Mouse (Mus musculus) layer of hippocampus, adult 8-10 months (tissue): ENCODE results near the gene Rmdn3. TPM values are rescaled to one million over a fixed set of nuclear protein-coding genes. Genes with fewer than 3 reads are reported as not detected.

Source experiments
- DNase-seq, 2 experiments: peaks; one replicate each; pipeline ENCODE4 v3.0.0; 2022; ENCODE audit warnings: low spot score in 2 of 2
- total RNA-seq, 4 experiments: library from RNA; stranded (reverse); gene quantifications; 2 replicates each; pipeline ENCODE4 v1.2.4; 2022

The Rmdn3 gene
- total RNA-seq, 4 experiments from 2014 or later, result 49.4 to 59.7 (median 52.5) TPM

DNA sequence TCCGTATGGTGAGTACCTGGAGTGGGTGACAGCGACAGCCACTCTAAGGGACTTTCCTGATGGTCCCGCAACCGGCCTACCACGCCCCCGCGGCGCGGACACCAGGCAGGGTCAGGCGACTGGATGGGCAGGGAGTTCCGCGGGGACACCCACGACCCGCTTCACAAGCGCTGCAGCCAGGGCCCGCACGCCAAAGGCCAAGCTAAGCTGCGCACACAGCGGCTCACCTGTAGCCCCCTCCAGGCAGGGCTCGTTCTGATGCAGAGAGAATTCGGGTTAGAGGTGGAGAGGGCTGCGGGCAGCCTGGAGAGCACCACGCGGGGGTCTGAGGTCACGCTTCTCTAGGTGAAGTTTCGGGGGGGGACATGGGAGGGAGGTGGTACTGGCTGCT, 11.0 kb upstream of the Rmdn3 start:
- DNase-seq, result no peak

DNA sequence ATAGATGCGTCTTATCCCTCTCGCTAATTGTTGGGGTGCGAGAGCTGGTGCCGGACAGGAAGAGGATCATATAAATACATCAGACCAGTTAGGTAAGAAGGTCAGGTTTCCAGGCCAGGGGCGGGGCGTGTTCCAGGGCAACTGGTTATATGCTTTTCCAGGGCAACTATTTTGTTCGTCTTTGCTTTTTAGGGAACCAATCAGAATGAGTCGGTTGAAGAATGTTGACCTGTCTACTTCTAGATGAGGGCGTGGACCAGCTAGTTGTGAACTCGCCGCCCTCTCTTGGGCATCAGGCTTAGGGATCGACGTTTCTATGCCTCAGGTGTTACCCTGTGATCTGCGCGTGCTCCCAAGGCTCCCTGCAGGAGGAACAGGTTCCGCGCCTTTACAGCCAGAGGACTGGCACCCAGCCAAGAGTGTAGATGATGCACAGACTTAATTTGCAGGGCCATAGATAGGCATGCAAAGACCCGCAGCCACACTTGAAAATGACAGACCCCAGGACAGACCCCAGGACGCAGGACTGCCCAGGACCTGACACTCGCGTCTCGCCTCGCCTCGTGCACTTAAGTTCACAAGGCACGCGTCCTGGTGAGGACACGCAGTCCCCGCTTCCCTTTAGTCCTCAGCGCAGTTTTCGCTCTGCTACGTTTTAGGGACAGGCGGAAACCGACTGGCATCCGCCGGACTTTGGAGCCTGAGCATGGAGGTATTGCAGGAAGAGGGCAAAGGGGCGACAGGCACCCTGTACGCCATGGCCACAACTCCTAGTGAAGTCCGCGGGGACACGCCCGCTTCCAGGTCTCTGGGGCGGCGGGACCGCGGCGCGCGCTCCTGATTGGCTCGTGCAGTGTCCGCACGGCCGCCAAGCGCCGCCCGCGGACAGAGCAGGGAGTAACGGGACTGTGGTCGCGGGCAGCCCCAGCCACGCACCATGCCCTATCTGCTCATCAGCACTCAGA, 10.3 kb upstream of the Rmdn3 start, which contains the start of gene Gchfr:
Gchfr (plus strand) TSS at position 873 of the 965 bp plus-strand sequence.
- DNase-seq, result no peak

- DNase-seq, result no peak
Measured at GRCm38 (mm10) chr2:119165401-119165800, 8.6 kb upstream of the Rmdn3 start.

DNA sequence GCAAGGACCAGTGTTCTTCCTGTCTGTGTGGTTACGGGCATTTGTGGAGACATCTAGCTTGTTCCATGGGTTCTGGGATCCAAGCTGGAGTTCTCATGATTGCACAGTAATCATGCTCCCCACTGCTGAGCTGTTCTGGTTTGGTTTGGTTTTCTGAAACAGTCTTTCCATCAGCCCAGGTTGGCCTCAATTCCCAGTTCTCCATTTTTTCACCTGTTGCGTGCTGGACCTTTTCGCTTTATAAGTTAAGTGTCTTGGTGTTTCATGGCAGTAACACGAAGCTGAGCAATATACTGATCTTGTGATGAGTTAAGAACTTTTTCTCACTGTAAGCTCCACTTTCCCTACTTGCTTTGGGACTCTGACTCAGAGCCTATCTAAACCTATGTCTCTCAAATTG, 7.2 kb upstream of the Rmdn3 start:
- no peak for DNase-seq

DNA sequence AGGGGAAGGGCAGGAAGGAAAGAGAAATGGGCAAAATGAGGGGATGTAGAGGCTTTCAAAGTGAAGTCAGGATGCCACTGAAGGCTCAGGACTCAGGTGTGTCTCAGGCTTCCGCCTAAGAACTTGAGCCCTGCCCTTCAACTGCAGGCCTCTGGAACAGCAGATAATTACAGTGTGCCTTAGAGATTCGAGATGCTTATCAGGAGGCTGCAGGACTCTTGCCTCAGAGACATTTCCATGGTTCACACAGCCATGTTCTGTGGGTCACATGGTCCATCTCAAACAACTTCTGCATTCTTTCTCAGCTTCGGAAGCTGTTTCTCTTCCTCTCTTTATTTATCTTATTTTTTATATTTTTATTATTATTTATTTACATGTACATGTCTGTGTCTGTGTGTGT, 6.3 kb upstream of the Rmdn3 start:
- no peak for DNase-seq

- DNase-seq, result no peak
Measured at GRCm38 (mm10) chr2:119161247-119161646, 4.4 kb upstream of the Rmdn3 start.

GRCm38 (mm10) chr2:119157836-119158235, 1.0 kb upstream of the Rmdn3 start:
- no peak for DNase-seq

GRCm38 (mm10) chr2:119156081-119156680, 653 bp downstream of the Rmdn3 start:
- no peak for DNase-seq

GRCm38 (mm10) chr2:119155388-119155787, 1.4 kb downstream of the Rmdn3 start:
- no peak for DNase-seq

DNA sequence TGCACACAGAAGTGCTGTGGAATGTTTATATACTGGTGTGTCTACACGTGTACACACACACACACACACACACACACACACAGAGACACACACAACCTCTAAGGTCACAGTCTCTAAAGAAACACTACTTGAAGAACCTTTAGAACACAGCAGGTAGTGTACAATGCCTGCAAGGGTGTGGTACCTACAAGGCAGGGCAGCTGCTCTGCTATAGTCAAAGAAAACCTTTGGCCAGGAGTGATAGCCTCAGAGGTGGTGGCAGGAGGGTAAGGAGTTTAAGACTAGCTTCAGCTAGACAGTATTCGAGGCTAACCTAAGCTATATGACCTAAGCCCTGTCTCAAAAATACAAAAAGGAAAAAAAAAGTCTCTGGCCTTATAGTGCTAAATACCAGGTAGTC, 2.2 kb downstream of the Rmdn3 start:
- no peak for DNase-seq

GRCm38 (mm10) chr2:119152255-119152654, 4.6 kb downstream of the Rmdn3 start:
- DNase-seq, result no peak

DNA sequence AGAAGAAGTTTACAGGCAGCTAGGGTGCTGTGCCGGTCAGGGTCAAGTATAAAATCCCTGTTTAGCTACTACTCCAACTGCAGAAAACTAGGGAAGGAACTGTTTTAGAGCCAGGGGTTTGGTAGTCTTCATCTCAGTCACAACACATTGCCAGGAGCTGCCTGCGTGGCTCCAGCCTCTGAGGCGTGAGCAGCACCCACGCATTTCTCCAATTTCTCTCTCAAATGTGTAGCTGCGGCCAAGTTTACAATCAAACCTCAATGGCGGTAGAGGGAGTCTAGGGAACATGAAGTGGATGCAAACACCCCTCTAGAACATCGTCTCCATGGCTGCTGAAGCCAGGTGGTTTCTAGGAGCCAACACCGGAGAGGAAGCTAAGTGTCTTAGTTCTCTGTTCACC, 9.1 kb downstream of the Rmdn3 start:
- no peak for DNase-seq

DNA sequence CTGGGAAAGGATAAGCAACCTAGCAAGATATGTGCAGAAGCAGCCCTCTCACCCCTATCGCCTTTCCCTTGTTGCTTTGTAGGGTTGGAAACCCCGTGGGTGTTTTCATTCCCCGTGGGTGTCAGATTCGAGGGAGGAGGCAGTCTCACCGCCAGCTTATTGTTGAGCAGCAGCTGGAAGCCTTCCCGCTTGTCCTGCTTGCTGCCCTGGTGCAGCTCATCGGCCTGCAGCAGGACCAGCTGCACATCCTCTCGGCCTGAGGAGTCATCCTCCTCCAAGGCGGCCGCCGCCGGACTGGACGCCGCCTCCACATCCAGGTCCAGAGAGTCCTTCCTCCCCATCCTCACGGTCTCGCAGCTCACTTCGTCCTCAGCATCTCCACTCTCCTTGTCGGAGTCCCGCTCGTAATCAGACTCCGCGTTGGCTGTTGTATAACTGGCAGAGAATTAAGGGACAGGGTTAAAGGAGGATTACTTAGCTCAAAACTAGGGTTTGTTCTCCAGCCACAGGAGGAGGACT, 9.6 kb downstream of the Rmdn3 start:
- no peak for DNase-seq

DNA sequence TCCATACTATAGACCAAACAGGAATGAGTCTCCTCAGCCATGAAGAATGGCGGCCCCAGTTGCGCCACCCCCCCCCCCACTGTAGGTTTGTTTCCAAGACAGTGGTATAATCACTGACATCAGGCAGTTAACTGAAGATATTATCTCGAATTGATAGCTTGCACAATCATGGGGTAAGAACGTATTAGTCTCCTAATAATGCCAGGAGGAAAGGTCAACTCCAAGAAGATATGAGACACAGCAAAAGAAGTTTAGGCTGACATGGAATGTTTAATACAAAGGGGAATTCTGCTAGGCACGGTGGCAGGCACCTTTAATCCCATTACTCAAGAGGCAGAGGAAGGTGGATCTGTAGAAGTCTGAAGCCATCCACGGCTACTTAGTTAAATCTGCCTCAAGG, 10.4 kb downstream of the Rmdn3 start:
- DNase-seq, result no peak

DNA sequence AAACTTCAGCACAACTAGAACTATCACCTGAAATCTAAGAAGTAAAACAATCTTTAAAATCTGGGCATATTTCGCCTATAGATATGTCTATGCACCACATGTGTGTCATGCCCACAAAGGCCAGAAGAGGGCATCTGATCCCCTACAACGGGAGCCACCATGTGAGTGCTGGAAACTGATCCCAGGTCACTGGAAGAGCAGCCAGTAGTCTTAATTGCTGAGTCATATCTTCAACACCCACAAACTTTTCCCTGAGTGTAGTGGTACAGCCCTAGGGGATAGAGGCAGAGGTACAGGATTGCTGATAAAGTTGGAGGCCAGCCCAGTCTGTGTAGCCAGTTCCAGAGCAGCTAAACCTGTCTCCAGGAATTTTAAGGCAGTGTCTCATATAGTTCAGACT, 11.6 kb downstream of the Rmdn3 start:
- DNase-seq, result no peak

DNA sequence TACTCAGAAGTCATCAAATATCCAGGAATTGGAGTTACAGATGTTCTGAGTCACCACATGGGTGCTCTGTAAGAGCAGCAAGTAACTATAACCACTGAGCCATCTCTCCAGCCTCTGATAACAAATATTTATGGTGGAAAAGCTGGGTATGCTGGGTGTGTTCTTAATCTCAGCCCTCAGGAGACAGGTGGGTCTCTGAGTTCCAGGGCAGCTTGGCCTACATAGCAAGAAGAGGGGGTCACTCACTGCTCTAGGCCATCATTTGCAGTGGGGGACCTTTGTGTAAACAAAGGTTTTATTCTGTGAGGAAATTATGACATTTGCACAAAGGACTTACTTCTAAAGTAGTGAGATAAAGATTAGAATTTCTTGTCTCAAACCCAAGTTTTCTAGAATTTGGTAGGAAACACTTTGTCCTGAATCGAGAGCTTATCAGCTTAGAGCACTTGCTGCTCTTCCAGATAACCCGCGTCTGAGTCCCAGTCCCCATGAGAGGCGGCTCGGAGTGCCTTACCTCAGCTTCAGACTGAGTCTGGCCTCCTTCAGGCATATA, 20.4 kb downstream of the Rmdn3 start:
- DNase-seq, result no peak

DNA sequence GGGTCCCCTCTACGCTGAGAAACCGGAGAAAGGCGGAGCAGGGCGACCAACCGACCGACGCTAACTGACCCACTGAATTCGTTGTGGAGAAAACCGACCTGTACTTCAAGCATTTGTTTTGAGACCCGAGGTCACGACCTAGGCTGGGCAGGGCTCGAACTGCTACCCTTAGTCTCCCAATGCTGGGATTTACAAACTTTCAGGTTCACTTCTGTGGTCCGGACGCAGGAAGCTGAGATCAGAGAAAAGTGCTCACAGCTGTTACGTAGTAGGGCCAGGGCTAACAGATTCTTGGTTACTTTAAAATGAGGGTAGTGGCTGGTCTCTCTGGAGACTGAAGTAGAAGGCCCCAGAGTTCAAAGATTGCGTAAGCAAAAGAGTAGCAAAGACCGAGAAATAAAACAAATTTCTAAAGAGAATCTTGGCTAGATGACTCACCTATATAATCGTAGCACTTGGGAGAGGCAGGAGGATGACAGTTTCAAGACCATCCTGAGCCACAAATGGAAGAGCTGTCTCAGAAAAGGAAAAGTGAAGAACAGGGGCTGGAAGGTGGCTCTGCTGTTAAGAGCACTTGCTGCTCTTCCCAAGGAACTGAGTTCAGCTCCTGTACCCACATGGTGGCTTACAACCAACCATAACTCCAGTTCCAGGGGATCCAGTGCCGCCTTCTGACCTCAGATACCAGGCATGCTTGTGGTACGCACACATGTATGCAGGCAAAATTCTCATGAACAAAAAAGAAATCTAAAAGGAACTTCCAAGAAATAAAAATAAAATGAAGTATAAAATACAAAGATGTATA, 43.5 kb downstream of the Rmdn3 start:
- no peak for DNase-seq

GRCm38 (mm10) chr2:119112438-119113112, 44.3 kb downstream of the Rmdn3 start, which contains the start of gene Rad51:
Gene Rad51 (plus strand): TSS chr2:119112793.
- DNase-seq, result peak; percentile 84 to 87

DNA sequence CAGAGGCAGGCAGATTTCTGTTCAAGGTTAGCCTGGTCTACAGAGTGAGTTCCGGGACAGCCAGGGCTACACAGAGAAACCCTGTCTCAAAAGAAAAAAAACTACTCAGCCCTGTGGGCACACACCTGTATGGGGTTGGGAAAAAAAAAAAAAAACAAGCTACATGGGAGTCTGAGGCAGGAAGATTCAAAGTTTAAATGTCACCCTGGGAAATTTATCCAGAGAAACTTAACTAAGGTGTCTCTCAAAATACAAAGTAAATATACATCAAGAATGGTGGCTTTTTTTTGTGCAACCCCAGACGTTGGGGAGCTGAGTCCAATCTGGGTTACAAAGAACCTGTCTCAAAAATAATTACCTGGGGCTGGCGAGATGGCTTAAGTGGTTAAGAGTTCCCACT, 45.8 kb downstream of the Rmdn3 start:
- no peak for DNase-seq

GRCm38 (mm10) chr2:119108554-119108953, 48.3 kb downstream of the Rmdn3 start:
- no peak for DNase-seq

- DNase-seq, result no peak
Measured at GRCm38 (mm10) chr2:119106583-119106982, 50.3 kb downstream of the Rmdn3 start.
